Mouse (Mus musculus) thymus, adult 2 months (tissue): ENCODE data around the gene Eefsec. TPM values are rescaled to one million over a fixed set of nuclear protein-coding genes. Genes with fewer than 3 reads are reported as not detected.

ENCODE experiments used
- DNase-seq: peaks from one replicate; pipeline ENCODE4 v3.0.0; 2021
- H3K27ac ChIP-seq: fragments of 200-500 bp; 2 replicates; pipeline ENCODE4 v1.5.1; 2012; ENCODE audit warnings: low read length, control low read depth; ENCODE audit not compliant: control insufficient read depth, insufficient read depth
- H3K27me3 ChIP-seq: fragments of 200-500 bp; 2 replicates; pipeline ENCODE4 v1.6.1; 2012; ENCODE audit warnings: mild to moderate bottlenecking, low read length, moderate library complexity, mixed read lengths; ENCODE audit not compliant: control insufficient read depth, insufficient read depth
- H3K36me3 ChIP-seq: fragments of 200-500 bp; 2 replicates; pipeline ENCODE4 v1.6.1; 2012; ENCODE audit warnings: mild to moderate bottlenecking, low read length, moderate library complexity; ENCODE audit not compliant: control insufficient read depth, insufficient read depth
- H3K4me1 ChIP-seq: fragments of 200-500 bp; replicated peaks from 2 replicates; pipeline ENCODE4 v1.6.1; 2012; ENCODE audit warnings: low read length; ENCODE audit not compliant: control insufficient read depth, insufficient read depth
- H3K4me3 ChIP-seq: fragments of 200-500 bp; 2 replicates; pipeline ENCODE4 v1.5.1; 2012; ENCODE audit warnings: mild to moderate bottlenecking, low read length, control low read depth, moderate library complexity; ENCODE audit not compliant: control insufficient read depth, insufficient read depth
- CTCF ChIP-seq: fragments of 200-500 bp; IDR thresholded peaks from 2 replicates; pipeline ENCODE4 v1.5.1; 2012; ENCODE audit warnings: mild to moderate bottlenecking, control low read depth, low read length, moderate library complexity, borderline replicate concordance; ENCODE audit not compliant: control insufficient read depth, poor library complexity, insufficient read depth; ENCODE audit errors: extremely low read depth
- POLR2A ChIP-seq: fragments of 200-500 bp; IDR thresholded peaks from 2 replicates; pipeline ENCODE4 v1.6.1; 2012; ENCODE audit warnings: mild to moderate bottlenecking, low read length, control low read depth, moderate library complexity; ENCODE audit not compliant: control insufficient read depth, poor library complexity, insufficient read depth; ENCODE audit errors: extremely low read depth
- WGBS: fragments of 180-500 bp; shearing (Covaris S2); methylation state at CpG from one replicate; pipeline ENCODE4 v1.1.7; 2018; 5-methylcytosine and 5-hydroxymethylcytosine counted together
- polyA plus RNA-seq: library from polyadenylated mRNA; depleted of rRNA; stranded (reverse); fragments of >200 nt; gene quantifications from 2 replicates; pipeline ENCODE4 v1.2.3, GENCODE M21; 2012; rRNA removed

Gene Eefsec
- polyA plus RNA-seq, 1 experiment, result 79.5 TPM

DNA sequence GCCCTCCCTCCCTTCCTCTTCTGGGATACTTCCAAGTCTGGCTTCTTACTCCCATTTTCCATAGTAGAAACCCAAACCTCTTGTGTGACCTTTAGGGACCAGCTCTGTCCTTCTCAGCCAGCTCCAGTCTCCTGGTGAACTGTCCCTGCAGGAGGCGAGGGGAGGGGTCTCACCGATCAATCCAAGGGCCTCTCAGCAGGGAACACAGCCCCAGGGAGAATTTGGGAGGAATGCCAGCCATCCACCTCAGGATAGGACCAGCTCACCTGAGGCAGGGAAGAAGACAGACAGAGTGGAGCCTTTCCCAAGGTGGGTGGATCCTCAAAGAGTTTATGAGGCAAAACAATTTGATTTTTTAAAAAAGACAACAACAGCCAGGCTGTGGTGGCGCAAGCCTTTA lies 236.2 kb downstream of the Eefsec start:
- Histone ChIP-seq H3K4me1 (no peaks in the 10 kb centered on the region), H3K36me3 (no peaks in the 10 kb centered on the region), H3K27ac (no peak overlapping the region), H3K27me3 (no peaks in the 10 kb centered on the region; the same call in 1 of the 2 replicates), H3K4me3 (no peak overlapping the region)
- no peak for DNase-seq
- 88% methylated on average over 3 of the region's 3 CpGs for WGBS
- no peak for TF ChIP-seq CTCF

DNA sequence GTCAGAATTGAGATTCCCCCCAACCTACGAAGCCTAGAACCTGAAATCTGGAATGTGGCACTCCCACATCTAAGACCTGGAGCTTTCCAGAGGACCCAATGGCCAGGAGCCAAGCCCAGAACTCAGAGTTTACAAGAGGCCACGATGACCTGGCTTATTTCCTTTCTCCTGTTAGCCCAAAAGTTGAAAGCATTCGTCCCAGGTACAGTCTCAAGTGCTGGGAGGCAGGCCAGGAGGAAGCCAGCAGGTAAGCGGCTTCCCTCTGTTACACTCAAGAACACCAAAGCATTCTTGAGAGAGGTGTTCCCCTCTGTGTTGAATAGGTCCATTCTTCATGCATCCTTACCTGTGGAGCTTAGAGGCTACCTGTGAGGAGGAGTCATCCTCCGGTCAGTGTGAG lies 236.9 kb downstream of the Eefsec start:
- H3K27ac ChIP-seq, result no peak overlapping the region
- H3K27me3 ChIP-seq, result no peaks in the 10 kb centered on the region; the same call in 1 of the 2 replicates
- no peak overlapping the region for H3K4me3 ChIP-seq
- TF ChIP-seq POLR2A (no peak), CTCF (no peak)
- 80% methylated on average over 5 of the region's 5 CpGs for WGBS
- no peaks in the 10 kb centered on the region for H3K4me1 ChIP-seq
- H3K36me3 ChIP-seq, result no peaks in the 10 kb centered on the region
- no peak for DNase-seq

DNA sequence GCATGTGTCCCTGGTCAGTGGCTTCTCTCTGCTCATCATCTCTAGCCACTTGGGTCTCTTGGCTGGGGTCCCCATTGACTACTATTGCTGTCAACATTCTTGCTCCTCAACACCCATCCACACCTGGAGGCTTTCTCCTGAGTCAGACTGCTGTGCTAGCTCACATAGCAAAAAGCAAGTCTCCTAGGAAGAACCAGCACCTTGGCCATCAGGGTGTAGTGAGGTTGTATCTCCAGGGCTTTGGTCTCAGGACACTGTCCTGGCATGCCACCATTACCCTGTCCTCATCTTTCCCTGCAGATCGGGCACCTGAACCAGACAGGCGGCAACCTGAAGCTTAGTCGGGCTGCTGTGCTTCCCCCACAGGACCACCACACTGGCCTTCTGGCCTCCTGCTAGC lies 238.0 kb downstream of the Eefsec start:
- 94% methylated on average over 3 of the region's 3 CpGs for WGBS
- Histone ChIP-seq H3K27ac (no peak overlapping the region), H3K36me3 (no peaks in the 10 kb centered on the region), H3K4me3 (no peak overlapping the region), H3K4me1 (no peaks in the 10 kb centered on the region), H3K27me3 (peaks cover 1% of the 10 kb centered on the region)
- TF ChIP-seq POLR2A (no peak), CTCF (no peak)
- DNase-seq, result no peak

DNA sequence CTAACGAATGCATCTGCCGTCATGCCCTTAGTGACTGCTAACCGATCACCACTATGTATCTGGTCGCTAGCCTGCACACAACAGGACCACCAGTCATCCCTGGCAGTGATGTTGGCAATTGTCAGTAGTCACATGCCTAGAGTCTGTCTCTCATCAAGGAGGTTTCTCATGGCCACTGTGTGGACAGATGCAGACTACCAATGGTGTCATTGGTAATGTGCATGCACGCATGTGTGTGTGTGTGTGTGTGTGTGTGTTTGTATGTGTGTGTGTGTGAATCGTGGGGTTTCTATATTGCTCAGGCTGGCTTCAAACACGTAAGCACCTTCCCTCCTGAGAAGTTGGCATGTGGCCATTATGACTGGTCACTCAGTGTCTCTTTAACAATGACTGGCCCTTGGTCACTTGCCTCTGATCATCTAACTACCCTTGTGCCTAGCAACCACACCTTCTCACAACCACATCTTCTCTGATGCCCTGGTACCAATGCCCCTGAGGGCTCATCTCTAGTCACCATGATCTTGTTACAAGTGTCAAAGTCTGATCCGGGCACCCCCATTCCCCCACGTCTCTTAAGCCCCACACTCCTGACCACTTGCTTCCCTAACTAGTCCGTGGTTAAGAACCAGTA lies 238.8 kb downstream of the Eefsec start:
- Histone ChIP-seq H3K4me3 (no peak overlapping the region), H3K27me3 (peaks cover 3% of the 10 kb centered on the region), H3K27ac (no peak overlapping the region), H3K4me1 (no peaks in the 10 kb centered on the region), H3K36me3 (no peaks in the 10 kb centered on the region)
- TF ChIP-seq CTCF (no peak), POLR2A (no peak)
- 93% methylated on average over 10 of the region's 10 CpGs for WGBS
- no peak for DNase-seq

Other genes with a start within 250 kb of the Eefsec start
- not detected in 2 replicates for gene Dnajb8, start 224.3 kb downstream of the Eefsec start, polyA plus RNA-seq
- gene Ruvbl1, start 18.9 kb upstream of the Eefsec start, polyA plus RNA-seq, result 52.1 and 52.2 TPM in 2 replicates
- 287 and 301 TPM in 2 replicates for gene Sec61a1, start 72.4 kb upstream of the Eefsec start, polyA plus RNA-seq
- gene Kbtbd12, start 191.4 kb upstream of the Eefsec start, polyA plus RNA-seq, result 0.06 and 1.1 TPM in 2 replicates